Mouse (Mus musculus) thymus, adult 2 months (tissue): ENCODE measurements at regions not wholly inside any gene's neighbourhood (a gene's known extent, or its start where the extent isn't known, plus 50 kb on each side); places are given as distances from the start of the nearest gene placed in this dataset.

Experiments used
- DNase-seq: peaks from one replicate; pipeline ENCODE4 v3.0.0; 2021
- H3K27ac ChIP-seq: fragments of 200-500 bp; 2 replicates; pipeline ENCODE4 v1.5.1; 2012; ENCODE audit warnings: low read length, control low read depth; ENCODE audit not compliant: control insufficient read depth, insufficient read depth
- H3K27me3 ChIP-seq: fragments of 200-500 bp; 2 replicates; pipeline ENCODE4 v1.6.1; 2012; ENCODE audit warnings: mild to moderate bottlenecking, low read length, moderate library complexity, mixed read lengths; ENCODE audit not compliant: control insufficient read depth, insufficient read depth
- H3K36me3 ChIP-seq: fragments of 200-500 bp; 2 replicates; pipeline ENCODE4 v1.6.1; 2012; ENCODE audit warnings: mild to moderate bottlenecking, low read length, moderate library complexity; ENCODE audit not compliant: control insufficient read depth, insufficient read depth
- H3K4me1 ChIP-seq: fragments of 200-500 bp; replicated peaks from 2 replicates; pipeline ENCODE4 v1.6.1; 2012; ENCODE audit warnings: low read length; ENCODE audit not compliant: control insufficient read depth, insufficient read depth
- H3K4me3 ChIP-seq: fragments of 200-500 bp; 2 replicates; pipeline ENCODE4 v1.5.1; 2012; ENCODE audit warnings: mild to moderate bottlenecking, low read length, control low read depth, moderate library complexity; ENCODE audit not compliant: control insufficient read depth, insufficient read depth
- CTCF ChIP-seq: fragments of 200-500 bp; IDR thresholded peaks from 2 replicates; pipeline ENCODE4 v1.5.1; 2012; ENCODE audit warnings: mild to moderate bottlenecking, control low read depth, low read length, moderate library complexity, borderline replicate concordance; ENCODE audit not compliant: control insufficient read depth, poor library complexity, insufficient read depth; ENCODE audit errors: extremely low read depth
- POLR2A ChIP-seq: fragments of 200-500 bp; IDR thresholded peaks from 2 replicates; pipeline ENCODE4 v1.6.1; 2012; ENCODE audit warnings: mild to moderate bottlenecking, low read length, control low read depth, moderate library complexity; ENCODE audit not compliant: control insufficient read depth, poor library complexity, insufficient read depth; ENCODE audit errors: extremely low read depth
- WGBS: fragments of 180-500 bp; shearing (Covaris S2); methylation state at CpG from one replicate; pipeline ENCODE4 v1.1.7; 2018; 5-methylcytosine and 5-hydroxymethylcytosine counted together

DNA sequence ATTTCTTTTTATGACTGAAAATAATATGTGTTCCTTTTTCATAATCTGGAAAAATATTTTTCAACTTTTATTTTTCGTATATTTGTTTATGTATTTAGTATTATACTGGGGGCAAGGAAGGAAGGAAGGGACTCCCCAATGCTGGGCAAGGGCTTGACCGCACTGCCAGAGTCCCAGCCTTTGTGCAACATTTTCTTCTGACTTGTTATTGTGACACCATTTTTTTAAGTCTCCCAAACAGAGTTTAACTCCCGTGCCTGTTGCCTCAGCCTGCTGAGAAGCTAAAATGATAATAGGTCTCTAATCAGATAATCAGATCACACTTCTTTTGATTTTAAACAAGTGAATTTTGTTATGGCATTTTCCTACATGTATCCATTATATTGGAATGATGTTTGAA is 148.1 kb upstream of the Tent5a start:
- H3K36me3 ChIP-seq, result no peaks in the 10 kb centered on the region
- DNase-seq, result no peak
- H3K27ac ChIP-seq, result no peak overlapping the region
- no peak for TF ChIP-seq CTCF
- TF ChIP-seq POLR2A, result no peak
- H3K4me3 ChIP-seq, result no peak overlapping the region
- no peaks in the 10 kb centered on the region for H3K4me1 ChIP-seq
- 93% methylated on average over 3 of the region's 3 CpGs for WGBS
- no peaks in the 10 kb centered on the region for H3K27me3 ChIP-seq

DNA sequence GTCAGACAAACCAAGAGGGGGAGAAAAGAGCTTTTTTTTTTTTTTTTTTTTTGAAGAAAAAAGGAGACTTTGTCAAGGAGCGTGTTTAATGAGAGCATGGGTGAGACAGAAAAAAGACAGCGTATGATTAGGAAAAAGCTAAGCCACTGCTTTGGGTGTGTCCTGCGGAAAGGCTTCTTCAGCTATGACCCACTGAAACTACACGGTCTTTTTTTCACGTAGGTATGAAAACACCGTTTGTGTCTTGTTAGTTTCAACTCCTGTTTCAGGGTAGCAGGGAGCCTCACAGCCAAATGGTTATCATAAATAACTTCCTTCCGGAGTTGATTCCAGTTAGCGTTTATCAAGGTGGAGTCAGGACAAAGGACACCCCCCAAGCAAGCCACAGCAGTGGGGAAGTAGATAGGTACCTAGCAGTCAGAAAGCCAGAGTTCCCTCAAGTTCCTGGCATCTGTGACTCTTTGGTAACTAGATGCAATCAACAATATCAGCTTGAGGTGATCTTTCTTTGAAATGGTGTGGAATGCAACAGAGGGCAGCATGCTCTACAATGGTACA is 143.2 kb upstream of the Tent5a start:
- H3K4me1 ChIP-seq, result no peaks in the 10 kb centered on the region
- no peak for DNase-seq
- H3K27ac ChIP-seq, result no peak overlapping the region
- 62% methylated on average over 8 of the region's 8 CpGs for WGBS
- no peak overlapping the region for H3K4me3 ChIP-seq
- H3K36me3 ChIP-seq, result no peaks in the 10 kb centered on the region
- no peaks in the 10 kb centered on the region for H3K27me3 ChIP-seq
- TF ChIP-seq POLR2A (no peak), CTCF (no peak)

DNA sequence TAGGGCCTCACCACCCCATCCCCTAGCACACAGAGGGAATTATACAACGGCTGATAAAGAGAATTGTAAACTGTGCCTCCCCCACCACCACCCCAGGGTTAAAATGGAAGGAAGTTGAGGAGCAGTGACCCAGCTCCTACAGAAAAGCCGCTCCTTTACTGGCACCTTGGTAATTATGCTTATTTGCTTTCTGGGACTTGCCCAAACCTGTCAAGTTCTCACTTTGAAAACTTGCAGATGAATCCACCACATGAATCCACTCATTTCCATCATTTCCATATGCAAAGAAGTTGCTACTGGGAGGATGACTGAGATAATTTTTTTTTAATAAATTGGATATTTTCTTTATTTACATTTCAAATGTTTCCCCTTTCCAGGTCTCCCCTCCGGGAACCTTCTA is 142.1 kb upstream of the Tent5a start:
- no peak for DNase-seq
- no peak for TF ChIP-seq CTCF
- TF ChIP-seq POLR2A, result no peak
- WGBS, result 81% methylated on average over 3 of the region's 3 CpGs

GRCm38 (mm10) chr9:85466671-85467070 is 139.5 kb upstream of the Tent5a start:
- no peak for TF ChIP-seq CTCF
- no peak for TF ChIP-seq POLR2A
- DNase-seq, result no peak
- Histone ChIP-seq H3K4me1 (no peaks in the 10 kb centered on the region), H3K27ac (no peak overlapping the region), H3K4me3 (no peak overlapping the region), H3K27me3 (no peaks in the 10 kb centered on the region), H3K36me3 (no peaks in the 10 kb centered on the region)
- WGBS, result 93% methylated on average over 5 of the region's 5 CpGs

More for the DNA sequence above, 142.1 kb upstream of the Tent5a start:
- no peak overlapping the region for H3K4me3 ChIP-seq
- no peak overlapping the region for H3K27ac ChIP-seq
- no peaks in the 10 kb centered on the region for H3K36me3 ChIP-seq
- no peaks in the 10 kb centered on the region for H3K27me3 ChIP-seq
- H3K4me1 ChIP-seq, result no peaks in the 10 kb centered on the region

- no peaks in the 10 kb centered on the region for H3K4me1 ChIP-seq
- H3K27ac ChIP-seq, result no peak overlapping the region
- TF ChIP-seq CTCF (no peak), POLR2A (no peak)
- H3K4me3 ChIP-seq, result no peak overlapping the region
- 96% methylated on average over 3 of the region's 3 CpGs for WGBS
- no peaks in the 10 kb centered on the region for H3K27me3 ChIP-seq
- H3K36me3 ChIP-seq, result no peaks in the 10 kb centered on the region
- no peak for DNase-seq
Measured at GRCm38 (mm10) chr9:85459062-85459805, 132.1 kb upstream of the Tent5a start.

- H3K4me1 ChIP-seq, result no peaks in the 10 kb centered on the region
- H3K27ac ChIP-seq, result no peak overlapping the region
- H3K36me3 ChIP-seq, result no peaks in the 10 kb centered on the region
- 33% methylated on average over 2 of the region's 2 CpGs for WGBS
- no peak for DNase-seq
- no peak overlapping the region for H3K4me3 ChIP-seq
- TF ChIP-seq CTCF (no peak), POLR2A (no peak)
- no peaks in the 10 kb centered on the region for H3K27me3 ChIP-seq
Measured at GRCm38 (mm10) chr9:85458356-85458755, 131.2 kb upstream of the Tent5a start.
